Mouse (Mus musculus) kidney, postnatal 36 days (tissue): ENCODE measurements around the gene Esp1.
"Not testable (repeated sequence)": the region's sequence is repeated elsewhere in the genome, so short reads cannot be mapped to it uniquely, and the experiment has no call there.

Experiments
- DNase-seq, 2 experiments: peaks; one replicate each; pipeline ENCODE4 v3.0.0; 2021 to 2022; ENCODE audit warnings: mixed read lengths in 2 of 2

The Esp1 gene

GRCm38 (mm10) chr17:40726820-40727219 is at the start of gene Esp1:
TSS of gene Esp1 (plus strand) at chr17:40727120.
- DNase-seq: no peak

DNA sequence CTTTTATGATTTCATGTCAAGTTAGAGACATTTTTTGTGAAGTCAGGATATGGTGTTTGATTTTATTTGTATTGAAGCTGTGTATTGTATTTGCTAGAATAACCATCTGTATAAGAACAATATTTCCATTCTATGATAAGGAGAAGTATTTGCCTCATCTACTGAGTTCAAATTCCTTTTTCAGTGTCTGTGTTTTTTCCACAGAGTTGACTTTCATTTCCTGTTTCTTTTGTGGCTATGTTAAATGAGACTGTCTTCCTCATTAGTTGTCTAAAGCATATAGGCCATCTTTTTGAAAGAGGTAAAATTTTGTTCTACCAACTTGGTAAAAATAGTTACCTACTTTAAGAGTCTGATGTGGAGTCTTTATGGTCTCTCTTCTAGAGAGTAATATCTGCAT is 10.6 kb upstream of the Esp1 start:
- DNase-seq: no peak

- DNase-seq: not testable (repeated sequence)
Observed at GRCm38 (mm10) chr17:40717055-40717454, 9.9 kb upstream of the Esp1 start.

DNA sequence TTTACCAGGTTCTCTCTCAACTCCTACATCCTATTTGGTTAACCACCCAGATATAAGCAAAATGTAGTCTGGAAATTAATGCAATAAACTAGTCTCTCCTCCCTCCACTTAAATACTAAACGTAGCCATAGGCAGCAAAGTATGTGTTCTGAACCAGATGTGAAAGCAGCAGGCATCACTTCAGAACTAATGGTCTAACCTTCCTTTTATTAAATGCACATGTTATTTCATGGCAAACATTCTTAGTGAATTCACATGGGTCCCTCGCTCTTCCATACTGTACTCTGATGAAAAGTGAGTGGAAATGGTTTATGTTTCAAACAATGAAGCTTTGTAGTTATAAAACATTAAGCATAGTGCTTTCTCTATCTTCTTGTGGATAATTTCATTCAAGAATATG is 4.4 kb downstream of the Esp1 start:
- DNase-seq: no peak

DNA sequence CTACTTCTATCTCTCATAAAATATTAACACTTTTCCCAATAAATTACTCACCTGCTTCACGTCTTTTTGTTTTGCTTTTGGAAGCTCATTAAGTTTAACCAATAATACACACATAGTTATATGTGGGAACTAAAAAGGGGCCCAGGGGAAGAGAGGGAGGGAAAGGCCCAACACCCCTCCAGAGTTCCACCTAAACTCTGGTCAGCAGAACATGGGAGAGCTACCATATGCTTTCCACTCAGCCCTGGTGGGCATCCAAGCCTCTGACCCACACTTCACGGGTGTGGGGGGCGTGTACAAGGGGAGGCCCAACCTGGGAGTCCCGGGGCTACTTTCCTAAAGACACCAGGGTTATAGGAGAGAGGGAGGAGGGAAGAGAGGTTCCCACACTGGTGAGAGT is 4.8 kb downstream of the Esp1 start:
- no peak for DNase-seq

- no peak for DNase-seq
Observed at GRCm38 (mm10) chr17:40763662-40764061, 36.7 kb downstream of the Esp1 start.

- no peak for DNase-seq
Observed at GRCm38 (mm10) chr17:40767120-40767519, 40.2 kb downstream of the Esp1 start.
